Mouse (Mus musculus) G1E (cell line): Measurements from ENCODE around the gene Poldip3.

Source experiments
- CTCF ChIP-seq: IDR thresholded peaks from 2 replicates; pipeline ENCODE4 v1.5.1; 2012; ENCODE audit warnings: low read depth, low read length, inconsistent platforms, mixed read lengths
- GATA1 ChIP-seq: IDR thresholded peaks from 2 replicates; pipeline ENCODE4 v1.6.1; 2012; ENCODE audit warnings: borderline replicate concordance, low read length, inconsistent platforms, mixed read lengths
- POLR2AphosphoS5 ChIP-seq: IDR thresholded peaks from 2 replicates; pipeline ENCODE4 v1.6.1; 2012; ENCODE audit warnings: low read depth, low read length, inconsistent platforms; ENCODE audit not compliant: insufficient replicate concordance
- TAL1 ChIP-seq: conservative IDR thresholded peaks from 2 replicates; pipeline ENCODE4 v1.6.1; 2012; ENCODE audit warnings: low read depth, low read length, inconsistent platforms, mixed read lengths

- no peak for TF ChIP-seq CTCF
- no peak for TF ChIP-seq TAL1
- TF ChIP-seq GATA1 = no peak
- TF ChIP-seq POLR2AphosphoS5 = no peak
These were observed 48.9 kb downstream of the Poldip3 start for GRCm38 (mm10) chr15:83100332-83100662.
